Mouse (Mus musculus) C2C12 (cell line): ENCODE results near the gene Ap1s3. TPM values are rescaled to one million over a fixed set of nuclear protein-coding genes. Genes with fewer than 3 reads are reported as not detected.
"Not testable (repeated sequence)": the region's sequence is repeated elsewhere in the genome, so short reads cannot be mapped to it uniquely, and the experiment has no call there.

Experiments
- H3K27me3 ChIP-seq: one replicate; pipeline ENCODE4 v1.6.1; 2011; ENCODE audit not compliant: control insufficient read depth, insufficient read depth, insufficient read length
- H3K36me3 ChIP-seq: one replicate; pipeline ENCODE4 v1.6.1; 2011; ENCODE audit not compliant: control insufficient read depth, insufficient read depth
- H3K4me3 ChIP-seq: one replicate; pipeline ENCODE4 v1.5.1; 2011; ENCODE audit warnings: mild to moderate bottlenecking, control low read depth; ENCODE audit not compliant: poor library complexity, insufficient read depth, severe bottlenecking
- H3K79me2 ChIP-seq: one replicate; pipeline ENCODE4 v1.6.1; 2011; ENCODE audit not compliant: control insufficient read depth, insufficient read depth
- H3K79me3 ChIP-seq: one replicate; pipeline ENCODE4 v1.6.1; 2011; ENCODE audit warnings: low read depth, control low read depth
- H3ac ChIP-seq: one replicate; pipeline ENCODE3; 2011; ENCODE audit warnings: low read depth; ENCODE audit not compliant: control insufficient read depth, insufficient read length
- CEBPB ChIP-seq: IDR thresholded peaks from one replicate; pipeline ENCODE4 v1.6.1; 2011; ENCODE audit warnings: low read depth, mild to moderate bottlenecking, control low read depth, moderate library complexity
- CTCF ChIP-seq: IDR thresholded peaks from one replicate; pipeline ENCODE4 v1.5.1; 2011; ENCODE audit not compliant: control insufficient read depth, insufficient read depth, insufficient read length
- FOSL1 ChIP-seq: IDR thresholded peaks from one replicate; pipeline ENCODE4 v1.8.0; 2011; ENCODE audit warnings: mild to moderate bottlenecking, low read length; ENCODE audit not compliant: poor library complexity, insufficient read depth, severe bottlenecking
- MAX ChIP-seq: IDR thresholded peaks from one replicate; pipeline ENCODE4 v1.6.1; 2011; ENCODE audit warnings: mild to moderate bottlenecking, control low read depth
- MYOD1 ChIP-seq: IDR thresholded peaks from one replicate; pipeline ENCODE4 v1.6.1; 2011; ENCODE audit warnings: low read depth; ENCODE audit not compliant: control insufficient read depth, insufficient read length
- MYOG ChIP-seq: IDR thresholded peaks from one replicate; pipeline ENCODE4 v1.6.1; 2011; ENCODE audit not compliant: control insufficient read depth, insufficient read length; ENCODE audit errors: extremely low read depth
- USF1 ChIP-seq: IDR thresholded peaks from one replicate; pipeline ENCODE4 v1.6.1; 2011; ENCODE audit warnings: low read depth, mild to moderate bottlenecking, control low read depth, moderate library complexity
- polyA plus RNA-seq: library from polyadenylated mRNA; unstranded; fragments of >200 nt; fragmentation: generic; extraction: Trizol; gene quantifications from one replicate; pipeline ENCODE4 v1.2.1, GENCODE M21; 2012; ENCODE audit warnings: missing spikeins

Gene Ap1s3
- polyA plus RNA-seq, 1 experiment: 1.4 TPM

- TF ChIP-seq CEBPB: no peak
- no peak for TF ChIP-seq MYOD1
- no peak for TF ChIP-seq MYOG
- no peak for TF ChIP-seq MAX
- no peak for TF ChIP-seq USF1
- no peak for TF ChIP-seq FOSL1
- TF ChIP-seq CTCF: no peak
- H3K4me3 ChIP-seq: no peak overlapping the region
- no peaks in the 10 kb centered on the region for H3K36me3 ChIP-seq
- no peak overlapping the region for H3ac ChIP-seq
- H3K79me2 ChIP-seq: no peaks in the 10 kb centered on the region
- no peaks in the 10 kb centered on the region for H3K79me3 ChIP-seq
- no peaks in the 10 kb centered on the region for H3K27me3 ChIP-seq
These were observed 52.3 kb downstream of the Ap1s3 start for GRCm38 (mm10) chr1:79619434-79619833.

- Histone ChIP-seq H3K36me3 (no peaks in the 10 kb centered on the region), H3K79me2 (no peaks in the 10 kb centered on the region), H3K27me3 (no peaks in the 10 kb centered on the region), H3K4me3 (no peak overlapping the region), H3K79me3 (no peaks in the 10 kb centered on the region), H3ac (no peak overlapping the region)
- TF ChIP-seq FOSL1 (no peak), CEBPB (no peak), USF1 (no peak), MAX (no peak)
These were observed 55.3 kb downstream of the Ap1s3 start for GRCm38 (mm10) chr1:79616492-79616891.

- no peak overlapping the region for H3K4me3 ChIP-seq
- H3K79me3 ChIP-seq: no peaks in the 10 kb centered on the region
- no peak overlapping the region for H3ac ChIP-seq
- no peaks in the 10 kb centered on the region for H3K27me3 ChIP-seq
- no peaks in the 10 kb centered on the region for H3K36me3 ChIP-seq
- no peaks in the 10 kb centered on the region for H3K79me2 ChIP-seq
- TF ChIP-seq USF1 (no peak), MYOD1 (no peak)
These were observed 57.3 kb downstream of the Ap1s3 start for GRCm38 (mm10) chr1:79614456-79614855.

GRCm38 (mm10) chr1:79611271-79611670 is 60.5 kb downstream of the Ap1s3 start:
- H3K4me3 ChIP-seq, H3K79me2 ChIP-seq, H3K79me3 ChIP-seq, H3K36me3 ChIP-seq, H3ac ChIP-seq, H3K27me3 ChIP-seq: not testable (repeated sequence)

GRCm38 (mm10) chr1:79608856-79609255 is 62.9 kb downstream of the Ap1s3 start:
- not testable (repeated sequence) for H3ac ChIP-seq, H3K27me3 ChIP-seq, H3K79me3 ChIP-seq, H3K36me3 ChIP-seq, H3K79me2 ChIP-seq, H3K4me3 ChIP-seq

GRCm38 (mm10) chr1:79602500-79602899 is 69.3 kb downstream of the Ap1s3 start:
- H3K4me3 ChIP-seq: no peak overlapping the region
- H3K79me3 ChIP-seq: no peaks in the 10 kb centered on the region
- TF ChIP-seq CEBPB (no peak), USF1 (no peak), MAX (no peak)
- no peaks in the 10 kb centered on the region for H3K27me3 ChIP-seq
- H3K36me3 ChIP-seq: no peaks in the 10 kb centered on the region
- H3ac ChIP-seq: no peak overlapping the region
- H3K79me2 ChIP-seq: no peaks in the 10 kb centered on the region

GRCm38 (mm10) chr1:79598385-79599178 is 73.2 kb downstream of the Ap1s3 start:
- TF ChIP-seq MAX (no peak), FOSL1 (no peak), CTCF (no peak), CEBPB (no peak), MYOG (no peak), MYOD1 (no peak), USF1 (no peak)
- no peaks in the 10 kb centered on the region for H3K27me3 ChIP-seq
- no peak overlapping the region for H3ac ChIP-seq
- no peaks in the 10 kb centered on the region for H3K79me2 ChIP-seq
- no peaks in the 10 kb centered on the region for H3K36me3 ChIP-seq
- no peaks in the 10 kb centered on the region for H3K79me3 ChIP-seq
- H3K4me3 ChIP-seq: no peak overlapping the region
